Mouse (Mus musculus) embryonic facial prominence, embryonic 14.5 days (tissue): ENCODE data around the gene Acp2. TPM values are rescaled to one million over a fixed set of nuclear protein-coding genes. Genes with fewer than 3 reads are reported as not detected.

Experiments
- ATAC-seq: fragments of 200-750 bp; cut with Nextera tagmentation; 2 replicates; pipeline ENCODE4 v1.8.0; 2017; ENCODE audit warnings: low read depth, moderate number of reproducible peaks, moderate TSS enrichment
- DNase-seq: peaks from one replicate; pipeline ENCODE4 v3.0.0-alpha.2; 2015; ENCODE audit warnings: low spot score
- H3K27ac ChIP-seq: fragments of 300-500 bp; sonication (generic); replicated peaks from 2 replicates; pipeline ENCODE4 v1.5.1; 2014; ENCODE audit warnings: low read depth, mild to moderate bottlenecking, low read length, moderate library complexity
- H3K27me3 ChIP-seq: fragments of 300-500 bp; sonication (generic); replicated peaks from 2 replicates; pipeline ENCODE4 v1.6.1; 2014; ENCODE audit warnings: low read length; ENCODE audit not compliant: control insufficient read depth, insufficient read depth
- H3K36me3 ChIP-seq: fragments of 300-500 bp; sonication (generic); 2 replicates; pipeline ENCODE4 v1.6.1; 2014; ENCODE audit warnings: low read length, mixed read lengths; ENCODE audit not compliant: control insufficient read depth, insufficient read depth
- H3K4me1 ChIP-seq: fragments of 300-500 bp; sonication (generic); 2 replicates; pipeline ENCODE4 v1.6.1; 2014; ENCODE audit warnings: antibody characterized with exemption, low read length; ENCODE audit not compliant: control insufficient read depth, insufficient read depth
- H3K4me2 ChIP-seq: fragments of 300-500 bp; sonication (generic); 2 replicates; pipeline ENCODE4 v1.6.1; 2014; ENCODE audit warnings: low read depth, mild to moderate bottlenecking, low read length, moderate library complexity, mixed read lengths
- H3K4me3 ChIP-seq: fragments of 300-500 bp; sonication (generic); 2 replicates; pipeline ENCODE4 v1.5.1; 2014; ENCODE audit warnings: low read depth, mild to moderate bottlenecking, low read length
- H3K9ac ChIP-seq: fragments of 300-500 bp; sonication (generic); 2 replicates; pipeline ENCODE4 v1.6.1; 2014; ENCODE audit warnings: low read depth, mild to moderate bottlenecking, low read length, moderate library complexity, mixed read lengths
- H3K9me3 ChIP-seq: fragments of 300-500 bp; sonication (generic); 2 replicates; pipeline ENCODE4 v1.6.1; 2016; ENCODE audit warnings: low read length; ENCODE audit not compliant: control insufficient read depth
- WGBS: fragments of 180-500 bp; shearing (Covaris S2); extraction: QIAGEN DNeasy Blood & Tissue Kit; methylation state at CpG from one replicate; pipeline ENCODE4 v1.1.7; 2014; 5-methylcytosine and 5-hydroxymethylcytosine counted together
- polyA plus RNA-seq: library from polyadenylated mRNA; unstranded; fragments of >200 nt; fragmentation: Nextera tagmentation; extraction: Ambion mirVana; gene quantifications from 2 replicates; pipeline ENCODE4 v1.2.1, GENCODE M21; 2014

Gene Acp2
- polyA plus RNA-seq, 1 experiment from 2014 or later = 29.4 TPM

- ATAC-seq = peak; percentile 97
- WGBS = under 1% methylated on average over 9 of the region's 9 CpGs
Observed at GRCm38 (mm10) chr2:91183148-91183513, 19.6 kb upstream of the Acp2 start.

GRCm38 (mm10) chr2:91183711-91184405, 18.8 kb upstream of the Acp2 start, which contains the start of gene Madd:
Madd (minus strand) TSS chr2:91183837.
- peak within 1 kb of the TSS; percentile 74 for H3K4me3 ChIP-seq
- peak within 1 kb of the TSS; percentile 82 for H3K27ac ChIP-seq
- no peaks in the 10 kb centered on the region for H3K27me3 ChIP-seq
- H3K4me1 ChIP-seq = peaks cover 14% of the 10 kb centered on the region
- peak; percentile 18 for DNase-seq
- peak within 1 kb of the TSS; percentile 58 for H3K4me2 ChIP-seq
- peak within 1 kb of the TSS; percentile 62 for H3K9ac ChIP-seq
- H3K9me3 ChIP-seq = no peaks in the 10 kb centered on the region
- no peak for ATAC-seq
- 60% methylated on average over 15 of the region's 15 CpGs for WGBS
- no peaks in the 10 kb centered on the region for H3K36me3 ChIP-seq

More at GRCm38 (mm10) chr2:91183148-91183513, 19.6 kb upstream of the Acp2 start:
- peak overlapping the region; percentile 82 for H3K27ac ChIP-seq
- H3K27me3 ChIP-seq = no peaks in the 10 kb centered on the region
- 0 out of 2 replicates have a peak, but pooled peaks cover 1% of the 10 kb centered on the region for H3K36me3 ChIP-seq
- DNase-seq = peak; percentile 98
- H3K9ac ChIP-seq = peak overlapping the region; percentile 62
- peak overlapping the region; percentile 58 for H3K4me2 ChIP-seq
- H3K9me3 ChIP-seq = no peaks in the 10 kb centered on the region
- peak overlapping the region; percentile 74 for H3K4me3 ChIP-seq
- H3K4me1 ChIP-seq = peaks cover 14% of the 10 kb centered on the region

GRCm38 (mm10) chr2:91186208-91186607, 16.5 kb upstream of the Acp2 start:
- H3K9ac ChIP-seq = no peak overlapping the region
- WGBS = 61% methylated on average over 1 of the region's 1 CpGs
- no peak for DNase-seq
- H3K4me3 ChIP-seq = no peak overlapping the region
- no peaks in the 10 kb centered on the region for H3K27me3 ChIP-seq
- ATAC-seq = no peak
- H3K4me1 ChIP-seq = peaks cover 9% of the 10 kb centered on the region
- H3K36me3 ChIP-seq = no peaks in the 10 kb centered on the region
- H3K9me3 ChIP-seq = no peaks in the 10 kb centered on the region
- no peak overlapping the region for H3K4me2 ChIP-seq
- H3K27ac ChIP-seq = no peak overlapping the region

GRCm38 (mm10) chr2:91187431-91187830, 15.3 kb upstream of the Acp2 start:
- 58% methylated on average over 4 of the region's 4 CpGs for WGBS
- Histone ChIP-seq H3K27ac (no peak overlapping the region), H3K4me2 (no peak overlapping the region), H3K4me3 (no peak overlapping the region), H3K9me3 (no peaks in the 10 kb centered on the region), H3K27me3 (no peaks in the 10 kb centered on the region), H3K9ac (no peak overlapping the region), H3K36me3 (no peaks in the 10 kb centered on the region), H3K4me1 (no peaks in the 10 kb centered on the region)
- DNase-seq = no peak
- ATAC-seq = no peak

GRCm38 (mm10) chr2:91190501-91190900, 12.2 kb upstream of the Acp2 start:
- H3K4me3 ChIP-seq = no peak overlapping the region
- WGBS = 81% methylated on average over 16 of the region's 16 CpGs

GRCm38 (mm10) chr2:91194624-91195332, 7.9 kb upstream of the Acp2 start:
- ATAC-seq = peak; percentile 92
- no peak overlapping the region for H3K27ac ChIP-seq
- 3% methylated on average over 25 of the region's 27 CpGs for WGBS
- H3K4me1 ChIP-seq = peaks cover 4% of the 10 kb centered on the region; the same call in 1 of the 2 replicates
- peak overlapping the region; percentile 66 for H3K4me2 ChIP-seq
- DNase-seq = peak; percentile 74
- H3K4me3 ChIP-seq = peak overlapping the region; percentile 36
- H3K9me3 ChIP-seq = no peaks in the 10 kb centered on the region
- H3K9ac ChIP-seq = peak overlapping the region; percentile 57
- H3K27me3 ChIP-seq = no peaks in the 10 kb centered on the region
- H3K36me3 ChIP-seq = no peaks in the 10 kb centered on the region

More at GRCm38 (mm10) chr2:91190501-91190900, 12.2 kb upstream of the Acp2 start:
- Histone ChIP-seq H3K9ac (no peak overlapping the region), H3K9me3 (no peaks in the 10 kb centered on the region), H3K36me3 (no peaks in the 10 kb centered on the region), H3K4me2 (no peak overlapping the region), H3K27ac (no peak overlapping the region), H3K27me3 (no peaks in the 10 kb centered on the region), H3K4me1 (peaks cover 4% of the 10 kb centered on the region; the same call in 1 of the 2 replicates)
- ATAC-seq (no peak), DNase-seq (no peak)

GRCm38 (mm10) chr2:91196577-91197001, 6.1 kb upstream of the Acp2 start:
- no peak overlapping the region for H3K27ac ChIP-seq
- peaks cover 4% of the 10 kb centered on the region; the same call in 1 of the 2 replicates for H3K4me1 ChIP-seq
- no peaks in the 10 kb centered on the region for H3K9me3 ChIP-seq
- no peak overlapping the region for H3K4me2 ChIP-seq
- no peak overlapping the region for H3K4me3 ChIP-seq
- H3K9ac ChIP-seq = no peak overlapping the region; the same call in 1 of the 2 replicates
- H3K36me3 ChIP-seq = no peaks in the 10 kb centered on the region
- DNase-seq (no peak), ATAC-seq (no peak)
- no peaks in the 10 kb centered on the region for H3K27me3 ChIP-seq
- 36% methylated on average over 3 of the region's 3 CpGs for WGBS

GRCm38 (mm10) chr2:91198888-91199287, 3.8 kb upstream of the Acp2 start:
- H3K4me2 ChIP-seq = no peak overlapping the region
- ATAC-seq (no peak), DNase-seq (no peak)
- H3K4me1 ChIP-seq = peaks cover 12% of the 10 kb centered on the region
- no peaks in the 10 kb centered on the region for H3K36me3 ChIP-seq
- H3K9ac ChIP-seq = no peak overlapping the region
- no peaks in the 10 kb centered on the region for H3K9me3 ChIP-seq
- no peaks in the 10 kb centered on the region for H3K27me3 ChIP-seq
- H3K27ac ChIP-seq = no peak overlapping the region
- WGBS = 84% methylated on average over 3 of the region's 3 CpGs
- no peak overlapping the region for H3K4me3 ChIP-seq
